In the genomic region with DNA sequence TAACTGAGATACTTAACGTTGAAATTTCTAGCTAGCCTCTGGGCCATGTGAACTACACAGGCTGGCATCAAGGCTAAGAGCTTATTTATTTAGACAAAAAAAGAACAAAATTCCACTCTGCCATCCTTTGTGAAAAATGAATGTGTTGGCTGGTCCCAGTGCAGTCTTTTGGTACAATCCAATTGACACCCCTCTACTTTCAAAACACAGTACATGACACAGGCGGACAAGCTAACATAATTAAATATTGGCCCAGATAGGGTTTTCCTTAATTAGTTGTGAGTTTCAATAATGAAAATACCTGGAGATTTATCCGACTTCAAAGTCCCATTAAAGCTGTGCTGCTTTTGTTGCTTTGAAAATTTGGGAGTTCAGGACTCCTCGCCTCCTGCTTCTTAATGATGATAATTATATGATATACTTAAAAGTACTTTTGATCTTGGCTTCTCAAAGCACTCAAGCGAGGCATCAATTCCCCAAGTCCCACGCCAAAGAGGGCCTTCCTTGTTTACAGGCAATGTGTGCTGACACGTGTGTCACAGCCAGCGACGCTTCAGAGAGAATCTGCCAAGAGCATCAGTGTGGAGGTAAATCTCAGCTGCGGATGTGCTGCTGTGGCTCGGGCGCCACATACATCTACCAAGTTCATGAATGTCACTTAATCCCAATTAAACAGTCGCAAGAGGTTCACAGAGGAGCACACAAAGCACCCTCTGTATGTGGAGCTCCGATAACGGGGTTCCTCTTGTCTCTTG, we compare ENCODE assay signal across 13 mouse cellular contexts.
"Had no signal": no experiment of that assay in that cellular context is flagged by ENCODE, and none has a peak within 500 bp of the region (broad histone marks: within the 10 kb centered on the region; RNA-seq: fewer than 3 reads in every experiment).

No protein-coding gene starts in this region.

- H3K4me1 ChIP-seq: liver, embryonic 13.5 days; neural tube, embryonic 13.5 days had no signal

- H3K4me2 ChIP-seq: limb, embryonic 12.5 days; liver, embryonic 13.5 days; neural tube, embryonic 13.5 days had no signal

- H3K4me3 ChIP-seq: layer of hippocampus, adult 2 months; limb, embryonic 12.5 days; liver, embryonic 13.5 days; neural tube, embryonic 13.5 days had no signal

- H3K36me3 ChIP-seq: limb, embryonic 12.5 days; liver, embryonic 13.5 days; neural tube, embryonic 13.5 days had no signal

- H3K9ac ChIP-seq: limb, embryonic 12.5 days; liver, embryonic 13.5 days; liver, postnatal 0 days; neural tube, embryonic 13.5 days had no signal

- H3K27me3 ChIP-seq: limb, embryonic 12.5 days; liver, embryonic 13.5 days; neural tube, embryonic 13.5 days had no signal

- DNase-seq: kidney, adult 18-20 months; kidney, postnatal 10 days; kidney, postnatal 4 days; liver; liver, embryonic 13.5 days; liver, postnatal 0 days; right cerebral cortex, adult 18-20 months; right cerebral cortex, postnatal 25 days; thymus, adult 18-20 months; thymus, postnatal 14 days had no signal

- ATAC-seq: liver, postnatal 0 days had no signal

- H3K9me3 ChIP-seq: limb, embryonic 12.5 days; liver, embryonic 13.5 days; neural tube, embryonic 13.5 days had no signal

- H3K27ac ChIP-seq: layer of hippocampus, adult 2 months; limb, embryonic 12.5 days; liver, embryonic 13.5 days; neural tube, embryonic 13.5 days had no signal
